Mouse (Mus musculus) frontal cortex, postnatal 10 days (tissue): ENCODE data around the gene Pcsk2.

Experiments used
- DNase-seq, 2 experiments: peaks; one replicate each; pipeline ENCODE4 v3.0.0; 2022; ENCODE audit warnings: low spot score in 2 of 2, mixed read lengths in 1 of 2

Pcsk2 gene

GRCm38 (mm10) chr2:143732501-143732900 lies 186.5 kb downstream of the Pcsk2 start:
- DNase-seq, result no peak

GRCm38 (mm10) chr2:143735442-143735841 lies 189.5 kb downstream of the Pcsk2 start:
- no peak for DNase-seq

DNA sequence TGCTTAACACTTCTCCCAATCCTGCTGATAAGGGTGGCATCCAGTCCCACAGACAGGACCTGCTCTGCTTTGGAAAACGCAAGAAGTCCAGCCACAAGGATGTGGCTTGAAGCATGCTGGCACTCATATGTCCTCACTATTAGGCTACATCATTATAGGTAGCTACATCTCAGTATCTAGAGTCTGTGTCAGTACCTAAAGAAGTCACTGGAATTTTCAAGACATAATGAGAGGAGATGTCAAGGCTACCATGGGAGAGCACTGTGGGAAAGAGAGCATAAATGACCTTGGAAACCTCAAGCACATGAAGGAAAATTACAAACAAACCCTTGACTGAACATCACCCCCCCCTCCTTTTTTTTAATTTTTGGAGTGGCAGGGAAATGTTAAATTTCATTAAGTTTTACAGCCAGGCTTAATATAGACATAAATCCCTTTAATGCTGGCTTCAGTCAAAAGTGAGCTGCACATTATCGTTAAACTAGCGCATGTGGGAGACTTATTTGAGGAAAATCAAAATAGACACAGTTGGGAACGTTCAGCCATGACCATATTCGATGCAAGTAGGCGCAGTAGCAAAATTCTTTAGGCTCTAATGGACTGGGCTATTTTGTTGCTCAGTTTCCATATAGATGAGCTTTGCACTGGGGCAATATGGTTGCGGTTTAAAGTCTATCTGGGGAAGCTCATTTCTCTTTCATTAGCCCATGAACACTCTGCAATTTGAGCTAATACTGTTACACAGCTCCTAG lies 193.7 kb downstream of the Pcsk2 start:
- DNase-seq, result no peak

DNA sequence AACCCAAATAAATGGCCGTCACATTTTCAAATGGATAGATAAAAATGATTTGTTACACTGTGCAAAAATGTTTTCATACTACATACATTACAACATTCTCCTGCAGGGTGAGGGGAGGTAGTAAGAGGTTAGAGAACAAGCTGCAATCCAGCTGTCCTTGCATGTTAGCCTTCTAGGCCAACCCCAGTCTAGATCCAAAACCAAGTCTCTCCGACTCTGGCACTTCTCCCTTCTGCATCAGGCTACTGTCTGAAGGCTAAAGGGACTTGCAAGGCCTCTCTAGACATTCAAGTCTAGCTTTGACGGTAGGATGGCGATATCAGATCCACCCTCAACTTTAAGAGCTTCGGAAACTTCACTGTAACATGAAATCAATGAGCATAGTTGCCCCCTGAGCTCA lies 196.5 kb downstream of the Pcsk2 start:
- no peak for DNase-seq

GRCm38 (mm10) chr2:143743081-143743480 lies 197.1 kb downstream of the Pcsk2 start:
- no peak for DNase-seq

DNA sequence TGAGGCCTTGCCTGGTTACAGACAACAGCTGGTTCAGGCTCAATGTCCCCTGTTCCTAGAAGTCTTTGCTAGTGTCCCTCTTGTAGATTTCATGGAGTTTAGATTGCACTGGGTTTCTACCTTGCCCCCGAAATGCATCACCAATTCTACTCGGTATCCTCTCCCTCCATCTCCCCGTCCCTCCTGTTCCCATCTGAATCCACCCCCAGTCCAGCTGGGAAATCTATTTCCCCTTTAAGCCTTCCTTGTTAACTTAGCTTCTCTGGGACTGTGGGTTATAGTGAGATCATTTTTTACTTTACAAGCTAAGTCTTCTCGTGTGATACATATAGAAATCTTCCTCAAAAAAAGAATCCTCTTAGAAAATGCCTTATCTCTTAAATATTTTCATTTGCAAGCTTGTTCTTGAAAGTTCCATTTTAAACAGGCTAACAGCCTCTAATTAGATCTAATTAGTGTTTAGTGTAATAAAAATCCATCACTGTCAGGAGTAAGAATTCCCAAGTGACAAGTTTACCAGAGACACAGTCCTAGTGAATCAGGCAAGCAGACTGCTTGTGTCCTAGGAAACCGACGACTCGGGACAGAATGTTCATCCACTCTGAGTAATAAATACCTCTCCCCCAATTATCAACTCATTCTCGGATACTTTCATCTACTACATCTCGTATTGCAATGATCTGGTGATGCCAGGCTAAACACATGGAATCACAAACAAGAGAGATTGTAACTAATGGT lies 206.3 kb downstream of the Pcsk2 start:
- DNase-seq, result no peak

- no peak for DNase-seq
Measured at GRCm38 (mm10) chr2:143776448-143776847, 230.5 kb downstream of the Pcsk2 start.

DNA sequence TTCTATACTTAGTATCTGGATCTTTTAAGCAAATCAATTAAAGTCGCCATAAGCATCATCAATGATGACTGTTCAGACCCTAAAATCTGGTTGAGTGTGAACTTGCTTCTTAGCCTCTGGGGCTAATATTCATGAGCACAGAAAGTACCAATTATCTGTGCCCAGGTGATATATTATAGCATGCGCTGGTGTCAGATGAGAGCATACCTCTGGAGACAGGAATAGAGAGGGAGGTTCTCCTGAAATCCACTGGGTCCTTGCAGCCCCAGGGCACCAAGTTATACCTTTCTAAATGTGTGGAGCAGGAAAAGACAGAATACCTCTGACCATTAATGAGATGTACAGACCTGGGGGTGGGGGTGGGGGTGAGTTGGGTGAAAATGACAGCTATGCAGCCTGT lies 234.4 kb downstream of the Pcsk2 start:
- DNase-seq, result no peak

DNA sequence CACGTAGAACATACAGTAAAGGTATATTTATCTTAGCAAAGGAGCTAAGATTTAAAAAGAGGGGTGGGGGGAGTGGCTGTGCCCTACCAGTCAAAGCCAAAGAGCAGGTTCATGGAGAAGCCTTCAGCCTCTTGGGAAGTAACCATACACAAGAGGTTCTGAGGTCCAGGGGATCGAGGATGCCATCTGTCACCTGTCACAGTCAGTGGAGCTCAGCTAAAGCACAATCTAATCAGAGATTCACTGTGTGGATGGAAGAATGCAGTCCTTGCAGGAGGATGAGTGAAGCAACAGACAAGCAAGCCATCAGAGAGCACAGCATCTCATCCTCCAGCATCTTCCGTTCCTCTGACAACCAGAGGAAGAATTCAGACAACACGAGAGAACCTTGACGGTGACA lies 244.0 kb downstream of the Pcsk2 start:
- DNase-seq, result no peak

DNA sequence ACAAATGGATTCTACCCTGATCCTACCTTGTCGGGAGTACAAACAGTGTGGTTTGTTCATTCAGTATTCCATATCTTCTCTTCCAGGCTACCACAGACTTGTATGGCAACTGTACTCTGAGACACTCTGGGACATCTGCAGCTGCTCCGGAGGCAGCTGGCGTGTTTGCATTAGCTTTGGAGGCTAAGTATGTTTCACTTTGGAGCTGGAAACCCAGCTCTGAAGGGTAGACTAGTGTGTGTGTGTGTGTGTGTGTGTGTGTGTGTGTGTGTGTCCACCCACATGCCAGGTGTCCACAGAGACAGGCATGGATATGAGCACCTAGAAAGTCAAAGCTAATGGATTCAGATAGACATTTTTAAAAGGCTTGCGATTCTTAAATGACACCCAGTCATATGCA lies 249.9 kb downstream of the Pcsk2 start:
- DNase-seq, result no peak

- no peak for DNase-seq
Measured at GRCm38 (mm10) chr2:143796335-143797013, 250.5 kb downstream of the Pcsk2 start.

- no peak for DNase-seq
Measured at GRCm38 (mm10) chr2:143801097-143801496, 255.1 kb downstream of the Pcsk2 start.

DNA sequence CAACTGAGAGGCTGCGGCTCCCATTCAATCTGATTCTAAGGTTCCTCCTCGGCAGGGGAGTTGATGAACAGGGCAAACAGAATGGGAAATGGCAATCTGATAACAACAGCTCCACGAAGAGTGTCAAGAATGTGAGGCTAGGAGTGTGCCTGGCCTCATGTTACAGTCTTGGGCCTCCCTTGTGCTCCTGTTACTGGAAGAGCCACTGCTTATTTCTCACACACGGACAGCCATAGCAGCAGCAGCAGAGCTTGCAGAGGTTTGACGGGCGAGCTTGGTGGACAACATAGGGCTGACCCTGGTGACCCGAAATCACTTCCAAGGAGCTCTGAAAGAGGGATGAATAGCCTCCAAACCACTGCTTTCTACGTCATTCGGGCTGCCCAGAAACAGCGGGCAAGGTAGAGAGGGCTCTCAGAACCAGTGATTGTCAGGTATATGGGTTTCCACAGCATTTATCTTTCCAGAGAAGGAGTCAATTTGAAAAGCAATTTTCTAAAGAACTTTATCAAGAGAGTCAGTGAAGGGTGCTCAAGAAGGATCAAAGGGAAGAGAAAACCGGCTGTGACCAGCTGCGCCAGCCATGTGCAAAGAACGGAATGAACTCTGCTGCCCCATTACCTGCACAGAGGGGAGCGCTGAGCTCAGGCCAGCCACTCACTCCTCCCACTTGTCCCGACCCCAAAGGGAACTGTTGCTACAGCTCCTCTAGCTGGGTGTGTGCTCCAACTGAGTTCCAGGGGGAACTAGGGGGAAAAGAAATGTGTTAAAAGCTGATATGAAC lies 260.4 kb downstream of the Pcsk2 start:
- no peak for DNase-seq

GRCm38 (mm10) chr2:143806924-143807664 lies 261.1 kb downstream of the Pcsk2 start:
- no peak for DNase-seq

DNA sequence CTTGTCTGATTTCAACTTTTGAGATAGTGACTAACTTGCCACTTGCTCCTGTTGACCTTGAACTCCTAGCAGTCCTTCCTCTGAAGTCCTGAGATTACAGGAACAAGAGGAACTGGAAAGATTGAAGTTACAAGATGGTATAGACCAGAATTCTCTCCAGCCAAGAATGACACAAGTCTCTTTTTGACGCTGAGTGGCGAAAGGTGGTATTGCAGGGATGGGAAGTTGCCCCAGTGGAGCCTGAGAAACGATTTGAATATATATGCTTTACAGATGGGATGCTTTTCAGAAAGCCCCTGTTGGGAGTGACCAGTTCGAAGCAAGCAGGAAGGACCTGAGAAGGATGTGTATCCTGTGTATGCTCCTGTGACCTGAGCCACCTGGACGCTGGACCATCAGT lies 262.8 kb downstream of the Pcsk2 start:
- no peak for DNase-seq

- no peak for DNase-seq
Measured at GRCm38 (mm10) chr2:143812262-143812661, 266.3 kb downstream of the Pcsk2 start.

GRCm38 (mm10) chr2:143813461-143813860 lies 267.5 kb downstream of the Pcsk2 start:
- no peak for DNase-seq

- DNase-seq, result no peak
Measured at GRCm38 (mm10) chr2:143831645-143832044, 285.7 kb downstream of the Pcsk2 start.

DNA sequence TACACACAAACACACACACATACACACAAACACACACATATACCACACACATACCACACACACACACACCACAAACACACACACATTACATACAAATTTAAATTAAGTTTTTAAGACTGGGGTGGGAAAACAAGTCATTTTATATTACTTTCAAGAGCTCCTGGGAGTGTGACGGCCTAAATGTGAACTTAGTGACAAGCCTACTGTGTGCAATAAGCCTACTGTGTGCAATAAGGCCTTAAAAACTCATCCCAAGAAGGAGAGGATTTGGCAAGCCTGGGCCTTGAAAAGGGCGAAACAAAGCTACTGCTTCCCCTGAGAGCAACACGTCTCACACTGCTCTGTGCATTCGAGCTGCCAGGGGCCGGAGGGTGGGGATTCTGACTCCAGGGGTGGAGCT lies 286.8 kb downstream of the Pcsk2 start:
- no peak for DNase-seq

DNA sequence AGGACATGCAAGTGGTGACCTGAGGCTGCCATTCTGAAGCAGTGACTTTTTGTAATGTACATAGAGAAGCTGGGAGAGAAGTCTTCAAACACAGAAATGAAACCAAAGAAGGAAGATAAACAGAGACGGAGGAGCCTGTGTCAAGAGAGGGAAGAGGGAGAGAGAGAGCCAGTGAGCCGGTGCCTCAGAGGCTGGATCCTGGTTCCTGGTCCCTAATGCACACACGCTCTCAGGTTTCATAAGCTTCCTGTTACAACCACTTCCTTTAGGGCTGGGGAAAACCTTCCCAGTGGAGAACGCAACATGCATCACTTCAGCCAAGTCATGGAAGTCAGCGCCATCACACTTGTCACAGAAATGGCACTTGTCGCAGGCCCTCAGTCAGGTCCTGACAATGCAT lies 288.1 kb downstream of the Pcsk2 start:
- DNase-seq, result no peak

GRCm38 (mm10) chr2:143835820-143836219 lies 289.9 kb downstream of the Pcsk2 start:
- no peak for DNase-seq
